Mouse (Mus musculus): Measurements from ENCODE around the gene Gstt4. TPM values are rescaled to one million over a fixed set of nuclear protein-coding genes. Genes with fewer than 3 reads are reported as not detected.
"Not testable (repeated sequence)": the region's sequence is repeated elsewhere in the genome, so short reads cannot be mapped to it uniquely, and the experiment has no call there.

Gene Gstt4
- not detected in 2 replicates for polyA plus RNA-seq (2015; fragmentation: Nextera tagmentation; extraction: Ambion mirVana)

DNA sequence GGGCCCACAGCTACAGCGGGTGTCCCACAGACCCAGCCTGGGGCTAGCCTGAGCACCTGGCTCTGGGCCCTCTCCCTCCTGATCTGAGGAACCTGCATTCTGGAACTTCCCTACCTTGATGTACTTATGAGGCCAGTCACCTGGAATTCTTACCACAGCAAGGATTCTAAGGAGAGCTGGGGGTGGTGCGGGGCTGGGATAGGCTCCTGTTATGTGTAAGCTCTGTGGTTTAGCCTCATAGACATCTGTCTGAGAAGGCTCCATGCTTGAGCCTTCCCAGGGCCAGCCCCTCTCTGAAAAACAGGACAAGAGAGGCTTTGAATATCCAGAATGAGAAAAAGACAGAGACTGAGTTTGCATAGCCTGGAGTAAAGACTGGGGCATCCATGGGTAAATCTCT is at the start of gene Gstt4:
Gene Gstt4, minus strand, starts transcription at position 101 of the 400 bp plus-strand sequence.
- no peak within 1 kb of the TSS for H3K4me3 ChIP-seq (ENCODE audit: low read depth, low read length)
- no peak within 1 kb of the TSS for H3K9ac ChIP-seq (ENCODE audit: low read depth, low read length)
- no peak for ATAC-seq
- no peak within 1 kb of the TSS for H3K4me2 ChIP-seq (ENCODE audit: low read length)
- H3K27me3 ChIP-seq (ENCODE audit: control insufficient read depth, insufficient read depth, low read depth, low read length): no peaks in the 10 kb centered on the region
- H3K4me1 ChIP-seq (ENCODE audit: control insufficient read depth, insufficient read depth, low read length): no peaks in the 10 kb centered on the region
- H3K9me3 ChIP-seq (replicated peaks; ENCODE audit: control insufficient read depth, low read length, poor library complexity, severe bottlenecking): no peaks in the 10 kb centered on the region
- no peak within 1 kb of the TSS for H3K27ac ChIP-seq (ENCODE audit: low read length)
- no peaks in the 10 kb centered on the region for H3K36me3 ChIP-seq (ENCODE audit: control insufficient read depth, insufficient read depth, low read length)
- 93% methylated on average over 2 of the region's 2 CpGs for WGBS

DNA sequence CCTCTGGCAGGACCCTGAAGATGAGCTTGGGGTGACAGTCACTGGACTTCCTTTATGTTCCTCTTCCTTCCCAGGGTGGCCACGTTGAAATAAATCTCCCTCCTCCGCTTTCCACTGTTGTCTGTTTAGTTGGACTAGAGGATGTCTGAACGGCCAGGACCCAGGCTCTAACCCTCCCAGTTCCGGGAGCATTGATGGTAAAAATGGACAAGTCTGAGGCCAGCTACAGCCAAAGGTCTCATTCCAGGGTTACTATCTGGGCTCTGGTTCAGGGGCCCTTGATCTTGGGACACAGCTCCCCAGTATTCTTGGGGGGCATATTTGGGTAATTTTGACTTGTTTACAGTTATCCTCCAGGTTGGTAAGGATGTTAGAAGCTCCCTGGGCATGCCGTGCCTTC is 39.2 kb upstream of the Gstt4 start:
- H3K4me1 ChIP-seq (ENCODE audit: control insufficient read depth, insufficient read depth, low read length): peaks cover 27% of the 10 kb centered on the region
- no peak overlapping the region for H3K4me2 ChIP-seq (ENCODE audit: low read length)
- H3K9ac ChIP-seq (ENCODE audit: low read depth, low read length): no peak overlapping the region
- no peak overlapping the region for H3K4me3 ChIP-seq (ENCODE audit: low read depth, low read length)
- ATAC-seq: no peak
- WGBS: 47% methylated on average over 5 of the region's 5 CpGs
- H3K9me3 ChIP-seq (replicated peaks; ENCODE audit: control insufficient read depth, low read length, poor library complexity, severe bottlenecking): no peaks in the 10 kb centered on the region
- H3K27ac ChIP-seq (ENCODE audit: low read length): no peak overlapping the region
- peaks cover 2% of the 10 kb centered on the region; the same call in 1 of the 2 replicates for H3K36me3 ChIP-seq (ENCODE audit: control insufficient read depth, insufficient read depth, low read length)
- no peaks in the 10 kb centered on the region for H3K27me3 ChIP-seq (ENCODE audit: control insufficient read depth, insufficient read depth, low read depth, low read length)

DNA sequence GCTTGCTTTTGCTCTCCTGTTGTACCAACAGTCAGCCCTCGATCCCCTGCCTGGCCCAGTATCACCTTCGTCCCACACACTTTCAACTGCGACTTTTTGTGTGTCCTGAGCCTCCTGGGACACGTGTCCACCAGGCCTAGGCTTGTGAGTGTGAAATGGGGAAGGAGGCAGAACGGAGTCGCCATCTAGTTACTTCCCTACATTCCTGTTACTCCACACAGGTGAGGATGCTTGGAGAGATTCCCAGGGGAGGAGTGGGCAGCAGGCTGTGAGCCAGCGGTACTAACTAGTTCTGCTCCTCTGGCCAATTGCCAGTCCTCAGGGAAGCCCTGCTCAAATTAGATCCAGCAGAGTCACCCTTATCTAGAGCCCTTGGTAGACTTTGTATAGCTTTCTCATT is 38.4 kb upstream of the Gstt4 start:
- Histone ChIP-seq H3K4me2 (ENCODE audit: low read length) (peak overlapping the region; percentile 86), H3K4me3 (ENCODE audit: low read depth, low read length) (peak overlapping the region; percentile 55; the same call in 1 of the 2 replicates), H3K27me3 (ENCODE audit: control insufficient read depth, insufficient read depth, low read depth, low read length) (no peaks in the 10 kb centered on the region), H3K4me1 (ENCODE audit: control insufficient read depth, insufficient read depth, low read length) (peaks cover 27% of the 10 kb centered on the region), H3K9ac (ENCODE audit: low read depth, low read length) (no peak overlapping the region), H3K9me3 (replicated peaks; ENCODE audit: control insufficient read depth, low read length, poor library complexity, severe bottlenecking) (no peaks in the 10 kb centered on the region), H3K27ac (ENCODE audit: low read length) (peak overlapping the region; percentile 90), H3K36me3 (ENCODE audit: control insufficient read depth, insufficient read depth, low read length) (peaks cover 2% of the 10 kb centered on the region; the same call in 1 of the 2 replicates)
- no peak for ATAC-seq
- 23% methylated on average over 7 of the region's 7 CpGs for WGBS

DNA sequence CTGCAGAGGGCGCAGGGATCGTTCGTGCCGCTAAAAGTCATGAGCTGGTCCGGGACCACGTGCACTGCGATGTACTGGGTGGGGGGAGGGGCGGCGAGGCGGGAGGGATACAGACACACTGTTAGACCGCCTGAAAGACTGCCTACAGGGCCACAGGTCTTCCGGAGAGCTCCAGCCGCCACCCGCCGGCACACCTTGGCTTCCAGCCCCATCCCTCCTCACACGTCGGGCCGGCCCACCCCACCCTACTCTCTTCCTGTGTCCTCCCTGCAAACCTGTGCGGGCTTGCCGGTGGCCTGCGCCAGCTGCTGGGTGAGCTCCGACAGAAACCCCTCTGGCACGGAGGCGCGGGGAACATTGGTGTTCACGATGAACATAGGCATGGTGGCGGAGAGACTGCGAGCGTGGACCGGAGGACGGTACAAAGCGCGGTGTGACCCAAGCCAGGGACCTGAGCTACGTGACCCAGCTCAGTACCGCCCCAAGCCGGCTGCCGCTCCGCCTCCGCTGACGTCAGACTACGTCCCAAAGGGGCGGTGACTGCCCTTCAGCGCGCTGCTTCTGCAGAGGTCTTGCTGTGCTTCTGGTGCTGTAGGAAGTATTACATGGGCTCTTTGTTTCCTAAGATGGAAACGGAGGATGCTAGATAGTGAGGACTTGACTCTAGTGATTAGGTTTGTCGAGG is 37.6 kb upstream of the Gstt4 start, which contains the start of gene Mif:
Gene Mif, minus strand, starts transcription at position 455 of the 685 bp plus-strand sequence.
- Histone ChIP-seq H3K9ac (ENCODE audit: low read depth, low read length) (peak within 1 kb of the TSS; percentile 73), H3K27ac (ENCODE audit: low read length) (peak within 1 kb of the TSS; percentile 90), H3K4me1 (ENCODE audit: control insufficient read depth, insufficient read depth, low read length) (peaks cover 27% of the 10 kb centered on the region), H3K4me3 (ENCODE audit: low read depth, low read length) (peak within 1 kb of the TSS; percentile 55), H3K4me2 (ENCODE audit: low read length) (peak within 1 kb of the TSS; percentile 86)
- WGBS: 0% methylated on average over 44 of the region's 46 CpGs
- H3K36me3 ChIP-seq (ENCODE audit: control insufficient read depth, insufficient read depth, low read length); H3K9me3 ChIP-seq (replicated peaks; ENCODE audit: control insufficient read depth, low read length, poor library complexity, severe bottlenecking); H3K27me3 ChIP-seq (ENCODE audit: control insufficient read depth, insufficient read depth, low read depth, low read length): not testable (repeated sequence)
- peak; percentile 96 for ATAC-seq

DNA sequence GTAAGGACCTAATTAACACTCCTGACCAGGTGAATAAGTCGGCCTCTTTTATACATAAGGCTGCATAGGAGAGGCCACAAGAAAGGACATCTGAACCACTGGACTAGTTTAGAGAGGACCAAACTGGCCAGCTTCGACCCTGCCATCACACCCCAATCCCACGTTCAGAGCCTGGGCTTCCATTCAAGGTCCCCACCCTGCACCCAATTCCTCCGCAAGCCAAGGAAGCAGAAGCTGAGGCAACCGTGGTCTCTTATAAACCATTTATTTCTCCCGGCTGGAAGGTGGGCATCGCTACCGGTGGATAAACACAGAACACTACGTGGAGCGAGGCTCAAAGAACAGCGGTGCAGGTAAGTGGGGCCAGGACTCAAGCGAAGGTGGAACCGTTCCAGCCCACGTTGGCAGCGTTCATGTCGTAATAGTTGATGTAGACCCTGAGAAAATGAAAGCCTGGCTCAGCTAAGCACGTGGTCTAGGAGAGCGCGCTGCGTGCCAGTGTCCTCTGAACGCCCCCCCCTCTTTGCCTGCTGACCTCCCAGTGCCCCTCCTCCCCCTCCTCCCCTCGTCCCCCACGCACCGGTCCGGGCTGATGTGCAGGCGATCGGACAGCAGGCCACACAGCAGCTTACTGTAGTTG is 36.9 kb upstream of the Gstt4 start:
- Histone ChIP-seq H3K4me1 (ENCODE audit: control insufficient read depth, insufficient read depth, low read length) (peaks cover 27% of the 10 kb centered on the region), H3K27ac (ENCODE audit: low read length) (peak overlapping the region; percentile 90), H3K9ac (ENCODE audit: low read depth, low read length) (peak overlapping the region; percentile 73), H3K36me3 (ENCODE audit: control insufficient read depth, insufficient read depth, low read length) (peaks cover 2% of the 10 kb centered on the region; the same call in 1 of the 2 replicates), H3K9me3 (replicated peaks; ENCODE audit: control insufficient read depth, low read length, poor library complexity, severe bottlenecking) (no peaks in the 10 kb centered on the region), H3K4me3 (ENCODE audit: low read depth, low read length) (peak overlapping the region; percentile 55), H3K4me2 (ENCODE audit: low read length) (peak overlapping the region; percentile 86), H3K27me3 (ENCODE audit: control insufficient read depth, insufficient read depth, low read depth, low read length) (no peaks in the 10 kb centered on the region)
- ATAC-seq: peak; percentile 82
- WGBS: 2% methylated on average over 27 of the region's 27 CpGs

DNA sequence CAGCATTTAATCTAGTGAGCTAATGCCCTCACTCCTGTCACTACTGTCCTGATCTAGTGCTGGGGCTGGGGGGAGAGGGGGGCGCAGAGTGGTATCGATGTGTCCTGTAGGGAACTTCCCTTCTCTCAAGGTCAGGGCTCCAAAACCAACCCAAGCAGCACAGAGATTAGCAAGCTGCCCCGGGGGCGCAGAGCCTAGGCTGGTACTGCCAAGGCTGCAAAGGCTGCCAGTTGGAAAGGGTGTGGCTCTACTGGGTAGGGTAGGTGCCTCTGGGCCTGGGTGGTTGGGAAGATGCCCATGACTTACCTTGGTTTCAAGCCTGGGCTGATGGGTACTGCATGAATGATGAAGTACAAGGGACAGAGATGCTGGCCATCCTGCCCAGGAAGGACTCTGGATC is 35.3 kb upstream of the Gstt4 start:
- no peak for ATAC-seq
- peaks cover 27% of the 10 kb centered on the region for H3K4me1 ChIP-seq (ENCODE audit: control insufficient read depth, insufficient read depth, low read length)
- H3K9ac ChIP-seq (ENCODE audit: low read depth, low read length): no peak overlapping the region
- no peaks in the 10 kb centered on the region for H3K9me3 ChIP-seq (replicated peaks; ENCODE audit: control insufficient read depth, low read length, poor library complexity, severe bottlenecking)
- no peak overlapping the region for H3K4me2 ChIP-seq (ENCODE audit: low read length)
- H3K4me3 ChIP-seq (ENCODE audit: low read depth, low read length): no peak overlapping the region
- WGBS: 95% methylated on average over 4 of the region's 4 CpGs
- no peak overlapping the region for H3K27ac ChIP-seq (ENCODE audit: low read length)
- H3K27me3 ChIP-seq (ENCODE audit: control insufficient read depth, insufficient read depth, low read depth, low read length): no peaks in the 10 kb centered on the region
- peaks cover 2% of the 10 kb centered on the region; the same call in 1 of the 2 replicates for H3K36me3 ChIP-seq (ENCODE audit: control insufficient read depth, insufficient read depth, low read length)

DNA sequence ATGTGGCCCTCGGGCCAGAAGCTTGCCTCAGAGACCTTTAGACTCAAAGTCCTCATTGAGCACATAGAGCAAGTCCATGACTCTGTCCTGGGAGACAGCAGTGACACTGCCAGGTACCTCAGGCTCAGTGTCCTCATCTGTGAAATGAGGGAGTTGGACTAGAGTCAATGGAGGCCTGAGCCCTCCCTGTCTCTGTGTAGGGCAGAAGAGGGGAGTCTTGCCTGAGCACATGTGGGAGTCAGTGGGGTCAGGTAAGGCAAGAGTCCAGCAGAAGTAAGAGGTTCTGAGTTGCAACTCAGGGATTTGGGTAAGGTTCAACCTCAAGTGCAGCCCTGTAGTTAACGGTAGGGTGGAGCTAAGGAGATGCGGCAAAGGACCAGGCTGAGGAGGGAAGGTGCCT is 34.6 kb upstream of the Gstt4 start:
- 81% methylated on average over 3 of the region's 3 CpGs for WGBS
- no peak overlapping the region for H3K9ac ChIP-seq (ENCODE audit: low read depth, low read length)
- H3K9me3 ChIP-seq (replicated peaks; ENCODE audit: control insufficient read depth, low read length, poor library complexity, severe bottlenecking): no peaks in the 10 kb centered on the region
- no peak overlapping the region for H3K4me2 ChIP-seq (ENCODE audit: low read length)
- no peak overlapping the region for H3K27ac ChIP-seq (ENCODE audit: low read length)
- ATAC-seq: no peak
- no peak overlapping the region for H3K4me3 ChIP-seq (ENCODE audit: low read depth, low read length)
- no peaks in the 10 kb centered on the region for H3K27me3 ChIP-seq (ENCODE audit: control insufficient read depth, insufficient read depth, low read depth, low read length)
- H3K36me3 ChIP-seq (ENCODE audit: control insufficient read depth, insufficient read depth, low read length): peaks cover 2% of the 10 kb centered on the region; the same call in 1 of the 2 replicates
- H3K4me1 ChIP-seq (ENCODE audit: control insufficient read depth, insufficient read depth, low read length): peaks cover 27% of the 10 kb centered on the region

DNA sequence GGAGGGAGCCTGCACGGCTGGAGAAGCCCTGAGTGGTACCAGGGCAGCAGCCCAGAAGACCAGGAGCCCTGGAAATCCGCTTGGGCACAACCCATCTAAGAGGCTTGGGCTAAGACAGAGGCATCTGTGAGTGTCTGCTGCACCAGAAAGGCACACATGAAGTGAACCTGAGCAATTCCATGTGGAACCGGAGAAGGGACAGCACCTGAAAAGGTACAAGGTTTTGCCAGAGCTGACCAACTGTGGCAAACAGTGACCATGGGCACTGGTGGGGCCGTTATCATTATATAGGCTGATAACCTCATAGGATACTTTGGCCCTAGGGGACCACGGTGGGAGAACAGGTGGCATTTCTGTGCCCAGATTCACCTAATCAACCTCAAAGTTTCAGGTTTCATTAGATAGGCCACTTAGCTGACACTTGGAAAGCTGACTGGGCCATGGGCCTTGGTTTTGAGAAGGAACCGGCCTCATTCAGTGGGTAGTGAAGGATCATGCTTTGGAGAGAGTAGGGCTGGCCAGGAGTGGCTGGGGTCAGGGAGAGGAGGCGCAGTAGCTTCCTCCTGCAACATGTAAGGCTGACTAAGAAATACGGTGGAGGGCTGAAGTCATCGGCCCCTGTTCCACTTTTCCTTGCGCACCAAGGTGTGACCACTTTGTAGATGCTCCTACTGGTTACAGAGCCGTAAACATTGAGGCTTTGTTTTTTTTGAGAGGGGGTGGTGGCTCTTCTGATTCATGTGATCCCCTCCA is 34.0 kb upstream of the Gstt4 start:
- no peak overlapping the region for H3K9ac ChIP-seq (ENCODE audit: low read depth, low read length)
- H3K36me3 ChIP-seq (ENCODE audit: control insufficient read depth, insufficient read depth, low read length): peaks cover 2% of the 10 kb centered on the region; the same call in 1 of the 2 replicates
- no peak overlapping the region for H3K4me3 ChIP-seq (ENCODE audit: low read depth, low read length)
- H3K27me3 ChIP-seq (ENCODE audit: control insufficient read depth, insufficient read depth, low read depth, low read length): no peaks in the 10 kb centered on the region
- H3K4me2 ChIP-seq (ENCODE audit: low read length): no peak overlapping the region
- H3K4me1 ChIP-seq (ENCODE audit: control insufficient read depth, insufficient read depth, low read length): peaks cover 24% of the 10 kb centered on the region
- H3K9me3 ChIP-seq (replicated peaks; ENCODE audit: control insufficient read depth, low read length, poor library complexity, severe bottlenecking): no peaks in the 10 kb centered on the region
- ATAC-seq: no peak
- no peak overlapping the region for H3K27ac ChIP-seq (ENCODE audit: low read length)
- WGBS: 86% methylated on average over 11 of the region's 11 CpGs
